Mouse (Mus musculus) heart, postnatal 25 days (tissue): ENCODE results near the gene Apba1. TPM values are rescaled to one million over a fixed set of nuclear protein-coding genes. Genes with fewer than 3 reads are reported as not detected.

ENCODE experiments used
- DNase-seq: peaks from one replicate; pipeline ENCODE4 v3.0.0; 2022; ENCODE audit warnings: low spot score
- intact Hi-C: fragments of 180-260 bp; cut with DNase I; formaldehyde crosslinking; loops from one replicate; pipeline ENCODE4 v1.15.1; 2025
- total RNA-seq, 2 experiments: library from RNA; stranded (reverse); gene quantifications; 2 replicates each; pipeline ENCODE4 v1.2.3; 2021

Gene Apba1
- total RNA-seq, 2 experiments from 2014 or later, result 3.7 to 3.9 TPM

- intact Hi-C loops, result no loop called here
- peak; percentile 61 for DNase-seq
Measured at GRCm38 (mm10) chr19:23801174-23801573, 42.5 kb downstream of the Apba1 start.

- no peak for DNase-seq
- intact Hi-C loops, result no loop called here
Measured at GRCm38 (mm10) chr19:23803221-23803870, 44.7 kb downstream of the Apba1 start.

DNA sequence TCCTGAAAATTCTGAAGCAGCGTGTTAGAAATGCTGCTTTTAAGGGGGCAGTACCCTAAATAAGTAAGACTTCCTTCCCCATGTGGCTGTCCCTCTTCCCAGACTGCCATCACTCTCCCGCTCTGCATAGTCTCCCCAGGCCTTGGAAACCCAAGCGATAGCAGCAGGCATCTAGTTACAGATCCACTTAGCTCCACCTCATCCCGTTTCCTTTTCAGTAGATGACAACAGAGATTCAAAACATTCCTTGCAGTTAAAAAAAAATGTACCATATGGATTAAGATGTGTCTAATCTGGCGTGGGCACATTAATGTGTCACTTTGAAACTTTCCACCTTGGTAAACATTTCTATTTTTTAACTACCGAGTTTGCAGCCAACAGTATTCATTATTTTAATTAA, 48.1 kb downstream of the Apba1 start:
- intact Hi-C loops, result no loop called here

GRCm38 (mm10) chr19:23807371-23807770, 48.7 kb downstream of the Apba1 start:
- intact Hi-C loops, result no loop called here
- no peak for DNase-seq

More for the DNA sequence above, 48.1 kb downstream of the Apba1 start:
- no peak for DNase-seq

- intact Hi-C loops, result no loop called here
- DNase-seq, result no peak
Measured at GRCm38 (mm10) chr19:23809236-23809635, 50.5 kb downstream of the Apba1 start.

GRCm38 (mm10) chr19:23810512-23810911, 51.8 kb downstream of the Apba1 start:
- DNase-seq, result no peak
- intact Hi-C loops, result no loop called here

DNA sequence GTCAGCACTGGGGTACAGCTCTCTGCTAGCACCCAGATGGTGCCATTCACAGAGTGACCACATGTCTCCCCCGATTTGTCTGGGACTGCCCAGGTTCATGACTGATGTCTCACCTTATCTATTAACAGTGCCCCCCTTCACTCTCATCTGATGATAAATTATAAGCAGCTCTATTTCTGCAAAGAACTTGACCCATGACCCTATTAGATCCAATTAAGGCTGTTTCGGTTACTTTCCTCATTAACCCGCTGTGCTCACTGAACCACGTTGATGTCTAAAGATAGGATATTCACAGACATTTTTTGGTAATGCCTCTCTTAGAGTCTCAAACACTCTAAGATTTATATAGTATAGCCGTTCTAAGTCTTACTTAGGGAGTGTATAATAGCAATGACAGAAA, 52.3 kb downstream of the Apba1 start:
- no peak for DNase-seq
- intact Hi-C loops, result no loop called here

DNA sequence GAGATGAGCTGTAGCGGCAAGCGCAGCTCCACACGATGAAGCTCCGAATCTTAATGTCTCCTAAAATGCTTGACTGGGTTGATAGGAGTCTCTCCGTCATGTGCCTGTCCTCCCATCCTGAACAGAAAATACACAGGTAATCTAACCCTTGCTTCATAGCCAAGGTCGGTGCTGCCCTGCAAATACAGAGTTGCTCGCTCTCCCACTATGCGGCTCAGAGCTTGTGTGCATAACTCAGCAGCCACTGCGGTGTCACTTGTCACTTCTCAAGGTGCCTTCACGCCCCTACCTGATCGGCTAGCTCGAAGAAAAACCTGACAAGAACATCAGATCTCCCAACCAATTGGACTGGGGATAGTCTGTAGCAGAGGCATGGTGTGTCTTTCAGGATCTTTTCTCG, 58.1 kb downstream of the Apba1 start:
- intact Hi-C loops, result no loop called here
- DNase-seq, result no peak

DNA sequence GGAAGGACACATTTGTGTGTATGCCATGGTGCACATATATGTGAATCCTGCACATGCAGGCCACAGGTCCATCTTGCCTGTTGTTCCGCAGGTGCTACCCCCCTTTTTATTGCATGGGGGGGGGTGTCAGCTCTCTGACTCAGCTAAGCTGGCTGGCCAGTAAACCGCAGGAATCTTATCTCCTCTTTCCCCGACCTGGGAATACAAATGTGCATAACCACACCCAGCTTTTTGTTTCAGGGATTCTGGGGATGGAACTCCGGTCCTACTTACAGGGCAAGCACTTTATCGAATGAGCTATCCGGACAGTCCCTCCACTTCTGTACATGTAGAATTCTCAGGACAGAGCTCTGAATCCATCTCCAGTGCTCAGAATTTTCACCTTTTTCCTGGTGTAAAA, 58.5 kb downstream of the Apba1 start:
- intact Hi-C loops, result no loop called here
- DNase-seq, result no peak

DNA sequence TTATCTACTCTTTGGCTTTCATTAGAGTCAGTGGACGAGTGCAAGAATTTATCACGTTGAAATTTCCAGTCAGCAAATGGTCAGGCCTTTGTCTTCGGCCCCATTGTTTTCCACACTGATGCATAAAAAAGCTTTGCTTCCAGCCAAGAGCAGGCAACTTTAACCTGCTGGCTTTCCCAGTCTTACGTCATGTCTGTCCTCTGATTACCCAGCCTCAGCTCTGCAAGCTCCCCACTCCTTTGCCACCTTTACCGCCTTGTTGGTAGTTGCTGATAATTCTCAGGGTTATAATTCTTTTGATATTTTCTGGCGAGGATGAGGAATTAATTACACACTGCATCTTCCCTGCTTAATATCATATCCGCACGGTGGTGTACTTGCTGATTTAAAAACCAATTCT, 61.2 kb downstream of the Apba1 start:
- no peak for DNase-seq
- intact Hi-C loops, result no loop called here

DNA sequence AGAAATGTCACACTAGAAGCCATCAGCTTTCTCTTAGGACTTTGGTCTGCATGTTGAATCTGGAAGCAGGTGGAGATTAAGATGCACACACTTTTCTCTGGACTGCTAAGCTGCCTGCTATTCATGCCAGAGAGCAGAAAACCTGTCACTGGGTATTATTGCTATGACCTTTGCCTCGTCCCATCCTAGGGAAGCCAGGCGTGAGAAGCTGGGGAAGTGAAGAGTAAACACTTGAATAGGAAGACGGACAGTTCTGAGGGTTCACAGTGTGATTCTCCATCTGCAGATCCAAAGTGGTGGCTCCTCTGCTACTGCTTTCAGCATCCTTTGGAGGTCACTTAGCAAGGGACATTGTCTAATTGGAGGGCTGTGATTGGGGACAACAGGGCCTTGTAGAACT, 63.8 kb downstream of the Apba1 start:
- no peak for DNase-seq
- intact Hi-C loops, result no loop called here

DNA sequence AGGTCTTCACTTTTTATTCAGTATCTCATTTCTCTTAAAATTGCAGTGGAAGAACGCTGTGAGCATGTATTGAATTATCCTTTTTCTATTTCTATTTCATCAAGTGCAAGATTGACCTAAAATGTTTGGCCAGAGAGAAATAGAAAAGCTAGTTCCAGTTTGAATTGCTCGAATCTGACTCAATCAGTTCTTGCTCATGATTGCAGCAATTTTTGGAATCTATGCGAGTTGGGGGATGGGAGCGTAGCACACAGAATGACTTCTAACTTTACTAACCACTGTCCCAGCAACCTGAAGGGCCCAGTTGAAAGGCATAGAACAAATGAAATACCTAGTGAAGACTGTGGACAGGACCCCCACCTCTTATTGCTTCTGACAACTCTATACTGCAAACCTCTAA, 64.8 kb downstream of the Apba1 start:
- no peak for DNase-seq
- intact Hi-C loops, result no loop called here

DNA sequence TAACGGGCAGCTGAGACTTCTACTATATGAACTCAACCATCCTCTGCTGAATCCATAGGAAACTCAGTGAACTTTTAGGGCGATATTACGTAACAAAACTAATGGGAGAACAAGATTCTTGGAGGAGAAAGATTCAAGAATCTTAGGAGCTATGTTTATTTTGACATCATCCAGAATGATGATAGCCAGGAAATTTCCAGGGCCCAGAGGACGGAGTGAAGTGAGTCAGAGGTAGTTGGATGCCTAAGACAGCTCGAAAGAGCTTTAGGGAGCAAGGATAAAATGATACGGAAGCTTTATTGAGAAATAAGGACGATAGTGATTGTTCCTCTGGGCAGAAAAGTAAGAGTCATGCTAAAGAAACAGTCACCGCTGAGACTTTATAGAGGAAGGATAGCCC, 67.6 kb downstream of the Apba1 start:
- no peak for DNase-seq
- intact Hi-C loops, result no loop called here

DNA sequence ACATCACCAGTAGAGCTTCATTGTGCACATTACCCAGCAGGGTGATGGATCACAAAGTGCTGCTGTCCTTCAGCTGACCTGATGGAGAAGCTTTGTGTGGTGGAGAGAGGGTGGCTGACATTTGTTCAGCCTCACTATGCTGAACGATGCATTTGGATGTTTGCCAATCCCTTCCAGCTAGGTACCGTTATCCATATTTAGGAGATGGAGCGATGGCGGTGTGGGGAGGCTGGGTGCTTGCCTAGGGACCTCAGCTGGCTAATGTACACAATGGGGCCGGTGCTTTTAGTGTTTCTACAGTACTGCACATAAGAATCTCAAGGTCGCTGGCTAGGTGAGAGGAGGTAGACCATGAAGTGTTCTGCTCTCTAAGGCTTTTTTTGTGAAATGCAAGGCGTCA, 72.1 kb downstream of the Apba1 start:
- intact Hi-C loops, result no loop called here
- no peak for DNase-seq

- DNase-seq, result peak; percentile 17
- intact Hi-C loops, result no loop called here
Measured at GRCm38 (mm10) chr19:23833685-23834682, 75.3 kb downstream of the Apba1 start.

DNA sequence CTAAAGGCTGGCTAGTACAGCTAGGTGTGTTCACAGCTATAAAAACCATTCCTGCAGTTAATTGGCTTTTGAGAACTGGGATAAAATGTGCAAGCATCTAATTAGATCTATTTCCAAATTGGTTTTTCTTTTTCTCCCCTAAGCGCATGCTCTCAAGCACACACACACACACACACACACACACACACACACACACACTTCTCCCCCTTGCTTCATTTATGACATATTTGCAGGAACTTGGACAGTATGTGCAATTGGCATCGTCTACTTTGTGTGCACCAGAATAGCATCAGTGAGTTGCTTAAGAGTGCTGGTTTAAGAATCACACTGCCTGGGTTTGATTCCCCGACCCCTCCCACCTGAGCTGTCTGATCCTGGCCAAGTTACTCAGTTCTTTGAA, 76.0 kb downstream of the Apba1 start:
- intact Hi-C loops, result no loop called here
- DNase-seq, result no peak

GRCm38 (mm10) chr19:23855832-23856231, 97.1 kb downstream of the Apba1 start:
- intact Hi-C loops, result no loop called here
- DNase-seq, result no peak

DNA sequence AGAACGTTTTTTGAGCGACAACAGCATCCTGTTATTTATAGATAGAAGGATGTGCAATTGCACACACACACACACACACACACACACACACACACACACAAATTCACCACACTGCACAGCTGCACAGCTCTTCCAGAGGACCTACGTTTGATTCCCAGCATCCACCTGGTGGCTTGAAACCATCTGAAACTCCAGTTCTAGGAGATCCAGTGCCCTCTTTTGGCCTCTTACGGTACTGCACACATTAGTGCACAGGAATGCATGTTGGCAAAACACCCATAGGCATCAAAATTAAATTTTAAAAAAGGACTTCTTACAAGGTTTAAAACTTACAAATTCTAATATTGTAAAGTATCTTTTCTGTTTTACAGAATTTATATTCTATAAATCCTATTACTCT, 99.4 kb downstream of the Apba1 start:
- intact Hi-C loops, result no loop called here
- no peak for DNase-seq

DNA sequence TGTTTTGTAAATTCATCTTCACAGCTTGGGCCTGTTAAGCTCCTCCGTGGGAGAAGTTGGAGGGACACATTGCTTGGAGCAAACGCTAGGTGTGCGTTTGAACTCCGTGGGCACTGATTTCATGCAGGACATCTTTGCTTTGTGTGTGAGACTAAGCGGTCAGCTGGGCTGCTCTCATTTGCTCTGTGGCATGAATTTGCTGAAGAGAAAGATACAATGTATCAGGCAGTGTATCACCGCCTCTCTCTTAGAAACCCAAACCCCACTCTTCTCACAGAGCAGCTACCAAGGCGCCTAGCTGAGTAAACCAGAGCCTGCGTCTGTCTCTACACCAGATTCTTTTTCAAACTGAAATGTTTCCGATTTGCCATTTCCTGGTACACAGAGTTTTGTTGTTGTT, 100.1 kb downstream of the Apba1 start:
- intact Hi-C loops, result no loop called here
- DNase-seq, result no peak

- intact Hi-C loops, result loop anchor here (1.0 to 5.0 kb wide), 2 partner anchors 101 to 407 kb away; no protein-coding TSS in a partner anchor
- DNase-seq, result no peak
Measured at GRCm38 (mm10) chr19:23860151-23860820, 101.6 kb downstream of the Apba1 start.

DNA sequence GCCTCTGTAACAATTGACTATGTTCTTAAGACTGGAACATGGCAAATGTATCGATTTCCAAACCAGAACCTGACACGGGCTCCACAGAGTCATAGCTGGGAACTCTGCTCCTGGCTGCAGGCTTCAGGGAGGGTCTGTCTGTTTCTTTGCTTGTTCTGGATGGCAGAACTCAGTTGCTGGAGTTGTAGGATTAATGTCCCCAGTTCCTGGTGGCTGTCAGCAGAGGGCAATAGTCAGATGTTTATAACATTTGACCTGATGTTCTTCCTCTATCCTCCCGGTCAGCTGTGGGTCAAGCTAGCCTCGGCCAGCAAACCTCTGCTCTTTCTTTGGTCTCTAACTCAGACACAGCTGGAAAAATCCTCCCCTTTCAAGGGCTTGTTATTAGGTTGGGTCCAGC, 104.0 kb downstream of the Apba1 start:
- no peak for DNase-seq
- intact Hi-C loops, result loop anchor here (5.0 kb wide), 1 partner anchor 405 kb away; no protein-coding TSS in a partner anchor
